Mouse (Mus musculus): ENCODE results near the gene Tmem127.

- TF ChIP-seq CTCF (IDR thresholded peaks at IDR 0.05; ENCODE audit: low read depth, low read length): no peak
- no peak for TF ChIP-seq POLR2A (IDR thresholded peaks at IDR 0.05; ENCODE audit: borderline replicate concordance, low read depth, low read length)
These were observed 58.4 kb downstream of the Tmem127 start for GRCm38 (mm10) chr2:127306123-127306522.
